Mouse (Mus musculus): Measurements from ENCODE around the gene Sh2d2a.
"Not testable (repeated sequence)": the region's sequence is repeated elsewhere in the genome, so short reads cannot be mapped to it uniquely, and the experiment has no call there.

Sh2d2a gene

GRCm38 (mm10) chr3:87857666-87858065, 11.1 kb downstream of the Sh2d2a start:
- no peak for DNase-seq

GRCm38 (mm10) chr3:87859813-87860212, 13.3 kb downstream of the Sh2d2a start:
- DNase-seq, result peak in 1 of 2 experiments; percentile 70

- DNase-seq, result not testable (repeated sequence)
These were observed 17.6 kb downstream of the Sh2d2a start for GRCm38 (mm10) chr3:87864111-87864510.

GRCm38 (mm10) chr3:87877730-87878129, 31.2 kb downstream of the Sh2d2a start:
- no peak for DNase-seq

GRCm38 (mm10) chr3:87884291-87884690, 37.7 kb downstream of the Sh2d2a start:
- no peak for DNase-seq

GRCm38 (mm10) chr3:87884708-87885251, 38.2 kb downstream of the Sh2d2a start:
- peak; percentile 55 to 64 for DNase-seq

- DNase-seq, result peak; percentile 93 to 96
These were observed 38.9 kb downstream of the Sh2d2a start, which contains the start of gene Prcc for GRCm38 (mm10) chr3:87885281-87886003. TSS of gene Prcc (minus strand) at chr3:87885608.

- DNase-seq, result peak in 1 of 2 experiments; percentile 41
These were observed 39.4 kb downstream of the Sh2d2a start for GRCm38 (mm10) chr3:87886004-87886365.

- no peak for DNase-seq
These were observed 39.9 kb downstream of the Sh2d2a start for GRCm38 (mm10) chr3:87886416-87886815.

GRCm38 (mm10) chr3:87887400-87887799, 40.8 kb downstream of the Sh2d2a start:
- not testable (repeated sequence) for DNase-seq

GRCm38 (mm10) chr3:87891481-87891880, 44.9 kb downstream of the Sh2d2a start:
- no peak for DNase-seq

GRCm38 (mm10) chr3:87893367-87893905, 46.9 kb downstream of the Sh2d2a start:
- DNase-seq, result no peak

GRCm38 (mm10) chr3:87899266-87899665, 52.7 kb downstream of the Sh2d2a start:
- no peak for DNase-seq

GRCm38 (mm10) chr3:87899776-87900175, 53.2 kb downstream of the Sh2d2a start:
- DNase-seq, result no peak

GRCm38 (mm10) chr3:87901036-87901624, 54.6 kb downstream of the Sh2d2a start:
- no peak for DNase-seq

GRCm38 (mm10) chr3:87901959-87902358, 55.4 kb downstream of the Sh2d2a start:
- not testable (repeated sequence) for DNase-seq

- DNase-seq, result no peak
These were observed 57.3 kb downstream of the Sh2d2a start for GRCm38 (mm10) chr3:87903821-87904220.

All from lung, postnatal 4 days (tissue).